Mouse (Mus musculus) CD8-positive naive resting alpha-beta T cell, adult 2 months (primary cell): ENCODE results near the gene Arsg.
A peak's percentile ranks its signal among the peaks of the same experiment; 100 is the strongest.
"Not testable (repeated sequence)": the region's sequence is repeated elsewhere in the genome, so short reads cannot be mapped to it uniquely, and the experiment has no call there.

Experiments used
- DNase-seq, 2 experiments: peaks; one replicate each; pipeline ENCODE4 v3.0.0; 2022; ENCODE audit warnings: low read depth in 2 of 2, low spot score in 2 of 2

Arsg gene

DNA sequence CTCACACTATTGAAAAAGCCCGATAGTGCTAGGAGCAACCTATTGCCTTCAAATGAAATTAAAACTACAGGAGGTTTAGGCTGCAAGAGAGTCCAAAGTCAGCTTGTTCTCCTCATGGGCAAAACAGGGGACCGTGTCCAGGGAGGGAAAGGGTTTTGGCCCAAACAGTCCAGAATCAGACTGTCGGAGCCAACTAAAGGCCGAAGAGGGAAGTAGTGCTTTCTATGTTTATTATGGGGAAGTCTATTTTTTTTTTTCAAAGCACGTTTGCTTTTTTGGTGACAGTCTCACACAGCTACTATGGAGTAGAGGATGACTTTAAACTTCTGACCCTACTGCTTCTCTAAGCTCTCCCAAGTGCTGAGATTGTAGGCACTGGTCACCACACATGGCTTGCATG is 5.0 kb upstream of the Arsg start:
- DNase-seq = no peak

DNA sequence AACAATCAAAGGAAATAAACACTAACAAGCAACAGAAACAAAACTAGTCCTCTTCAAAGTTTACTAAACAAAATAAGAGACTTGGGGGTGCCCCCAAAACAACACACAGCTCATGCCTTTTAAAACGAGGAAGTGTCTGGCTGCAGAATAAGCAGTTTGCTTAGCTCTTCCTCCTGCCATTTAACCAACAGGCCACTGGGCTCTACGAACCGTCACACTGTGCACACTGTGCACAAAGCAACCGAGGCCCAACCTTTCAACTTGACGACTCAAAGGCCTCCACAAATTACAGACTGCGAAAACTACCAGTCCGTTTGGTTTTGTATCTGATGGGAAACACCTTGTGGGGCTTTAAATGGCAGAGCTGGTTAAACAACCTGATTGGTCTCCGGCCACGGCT is 3.0 kb upstream of the Arsg start:
- no peak for DNase-seq

DNA sequence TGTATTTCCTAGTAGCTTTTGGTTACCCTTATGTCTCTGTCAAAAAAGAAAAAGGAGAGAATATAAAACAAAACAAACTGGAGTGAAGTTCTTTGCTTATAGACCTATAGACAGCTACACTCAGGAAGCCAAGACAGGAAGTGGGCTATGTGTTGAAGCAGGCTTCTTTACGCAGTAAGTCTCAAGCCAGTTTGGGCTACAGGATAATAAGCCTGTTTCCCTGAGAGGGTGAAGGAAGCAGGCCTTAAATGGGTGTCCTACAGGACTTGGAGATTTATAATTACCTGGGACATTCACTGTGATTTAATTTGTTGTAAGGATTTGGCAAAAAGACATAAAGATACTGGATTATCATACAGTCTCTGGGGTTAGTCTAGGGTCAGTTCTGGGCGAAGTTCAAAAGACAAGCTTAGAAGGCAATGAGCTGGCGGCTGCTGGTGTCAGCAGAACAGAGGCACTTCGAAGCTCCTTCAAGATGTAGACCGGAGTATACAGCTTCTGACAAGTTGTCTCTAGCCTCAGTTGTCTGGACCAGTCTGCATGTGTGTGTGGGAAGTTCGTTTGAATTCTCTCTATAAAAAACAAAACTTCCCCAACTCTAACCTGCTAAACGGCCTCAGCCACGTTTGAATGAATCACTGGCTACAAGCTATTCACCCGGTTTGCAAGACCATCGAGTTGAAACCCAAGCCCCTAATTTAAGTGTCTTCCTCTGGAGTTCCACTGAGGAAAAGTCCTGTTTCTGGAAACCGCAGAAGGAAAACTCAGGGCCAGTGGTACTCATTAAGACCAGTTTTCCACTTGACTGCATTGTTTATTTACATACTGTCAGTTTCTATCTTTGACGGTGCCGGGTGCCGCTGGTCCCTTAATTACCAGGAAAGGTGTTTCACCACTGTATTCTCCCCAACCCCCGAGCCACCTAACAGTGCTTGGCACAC is 2.0 kb upstream of the Arsg start:
- peak in 1 of 2 experiments; percentile 38 for DNase-seq

- peak; percentile 30 to 36 for DNase-seq
These were observed 943 bp upstream of the Arsg start for GRCm38 (mm10) chr11:109472171-109472691.

GRCm38 (mm10) chr11:109472821-109473170 is 378 bp upstream of the Arsg start:
- no peak for DNase-seq

DNA sequence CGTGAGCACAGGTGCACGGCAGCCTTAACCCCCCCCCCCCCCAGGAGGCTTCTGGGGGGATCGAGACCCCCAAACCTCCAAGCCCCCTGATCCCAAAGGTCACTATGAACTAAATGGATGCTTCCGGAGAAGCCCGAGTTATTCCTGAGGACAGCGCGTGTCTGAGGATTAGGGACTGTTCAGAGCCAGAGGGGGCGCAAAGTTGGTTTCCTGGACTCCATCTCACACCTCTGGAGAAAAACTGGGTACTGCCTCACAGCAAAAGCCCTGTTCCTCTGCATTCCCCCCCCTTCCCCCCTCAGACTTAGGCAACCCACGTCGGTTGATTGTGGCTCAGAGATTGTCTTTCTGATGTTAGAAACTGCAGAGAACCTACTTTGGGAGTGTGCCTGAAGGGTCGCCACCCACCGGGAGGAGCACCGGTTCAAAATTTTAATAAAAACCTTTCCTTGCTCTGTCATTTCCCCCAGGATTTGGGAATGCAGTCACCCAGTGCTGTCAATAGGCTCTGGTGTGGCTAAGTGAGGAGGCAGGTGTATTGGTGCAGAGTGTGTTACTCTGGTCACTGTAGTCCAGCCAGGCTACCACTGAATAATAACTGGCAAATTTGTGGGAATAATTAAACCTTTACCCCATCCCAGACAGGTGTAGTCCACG is 1.0 kb downstream of the Arsg start:
- DNase-seq = no peak

GRCm38 (mm10) chr11:109474836-109475235 is 1.7 kb downstream of the Arsg start:
- no peak for DNase-seq

- DNase-seq = no peak
These were observed 2.5 kb downstream of the Arsg start for GRCm38 (mm10) chr11:109475717-109476116.

DNA sequence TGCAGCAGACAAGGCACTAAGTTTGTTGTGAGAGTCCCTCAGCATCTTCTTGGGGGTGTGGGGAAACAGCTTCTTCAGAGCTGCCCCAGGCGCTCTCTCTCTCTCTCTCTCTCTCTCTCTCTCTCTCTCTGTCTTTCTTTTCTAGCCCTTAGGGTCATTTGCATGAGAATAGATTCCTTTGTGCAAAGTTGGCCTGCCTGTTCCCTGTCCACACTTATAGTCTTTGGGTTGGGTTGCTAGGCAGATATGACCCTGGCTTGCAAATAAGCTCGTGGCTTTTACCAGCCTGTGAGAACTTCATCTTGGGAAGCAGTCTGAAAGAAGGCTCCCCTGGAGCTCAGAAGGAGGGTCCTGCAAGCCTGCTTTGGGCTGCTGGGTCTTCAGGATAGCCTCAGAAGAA is 3.1 kb downstream of the Arsg start:
- no peak for DNase-seq

DNA sequence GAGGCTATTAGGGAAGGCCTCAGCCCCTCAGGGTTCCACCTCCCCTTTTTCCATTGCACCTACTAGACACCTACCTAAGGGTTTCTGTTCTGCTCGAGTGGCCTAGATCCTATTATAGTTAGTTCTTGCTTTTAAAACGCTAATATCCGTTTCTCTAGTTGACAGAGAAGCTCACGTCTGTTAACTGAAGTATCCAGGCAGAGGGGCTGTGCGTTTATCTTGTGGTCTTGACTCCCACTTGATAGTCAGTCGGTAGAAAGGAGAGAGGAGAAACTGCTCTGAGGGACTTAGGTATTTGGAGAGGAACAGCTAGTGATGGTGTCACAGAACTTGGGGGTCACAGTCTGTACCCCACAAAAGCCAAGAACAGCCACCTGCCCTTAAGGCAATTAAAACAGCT is 3.5 kb downstream of the Arsg start:
- DNase-seq = no peak

- DNase-seq = no peak
These were observed 4.6 kb downstream of the Arsg start for GRCm38 (mm10) chr11:109477606-109478380.

- DNase-seq = no peak
These were observed 6.6 kb downstream of the Arsg start for GRCm38 (mm10) chr11:109479575-109480285.

GRCm38 (mm10) chr11:109480440-109480839 is 7.3 kb downstream of the Arsg start:
- no peak for DNase-seq

DNA sequence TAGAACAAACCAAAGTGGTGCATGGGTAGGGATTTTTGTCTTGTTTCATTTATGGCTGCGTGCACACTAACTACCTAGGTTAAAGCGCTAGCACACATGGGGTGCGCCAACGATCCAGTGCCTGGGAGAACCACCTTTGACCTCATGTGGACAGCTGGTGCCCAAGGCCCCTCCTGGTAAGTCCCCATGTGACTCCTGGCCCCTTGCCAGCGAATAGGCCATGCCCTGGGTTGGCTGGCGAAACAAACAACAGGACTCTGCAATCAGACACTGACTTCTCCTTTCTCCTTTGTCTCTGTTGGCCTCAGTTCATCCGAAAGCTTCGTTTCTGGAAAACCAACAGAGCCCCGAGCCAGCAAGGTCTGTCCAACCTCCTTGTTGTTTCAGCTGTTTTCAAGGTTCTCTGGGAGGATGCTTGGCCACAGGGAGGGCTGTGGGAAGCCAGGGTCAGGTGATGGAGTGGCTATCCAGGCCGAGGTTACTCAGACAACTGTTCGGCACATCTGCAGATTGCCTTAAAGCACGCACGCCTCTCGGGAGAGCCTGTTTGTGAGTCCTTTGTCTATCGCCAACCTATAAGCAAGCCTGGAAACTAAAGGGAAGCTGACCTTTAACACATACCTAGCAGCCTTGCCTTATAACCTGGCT is 12.3 kb downstream of the Arsg start:
- DNase-seq = no peak

GRCm38 (mm10) chr11:109487111-109487510 is 13.9 kb downstream of the Arsg start:
- DNase-seq = no peak

DNA sequence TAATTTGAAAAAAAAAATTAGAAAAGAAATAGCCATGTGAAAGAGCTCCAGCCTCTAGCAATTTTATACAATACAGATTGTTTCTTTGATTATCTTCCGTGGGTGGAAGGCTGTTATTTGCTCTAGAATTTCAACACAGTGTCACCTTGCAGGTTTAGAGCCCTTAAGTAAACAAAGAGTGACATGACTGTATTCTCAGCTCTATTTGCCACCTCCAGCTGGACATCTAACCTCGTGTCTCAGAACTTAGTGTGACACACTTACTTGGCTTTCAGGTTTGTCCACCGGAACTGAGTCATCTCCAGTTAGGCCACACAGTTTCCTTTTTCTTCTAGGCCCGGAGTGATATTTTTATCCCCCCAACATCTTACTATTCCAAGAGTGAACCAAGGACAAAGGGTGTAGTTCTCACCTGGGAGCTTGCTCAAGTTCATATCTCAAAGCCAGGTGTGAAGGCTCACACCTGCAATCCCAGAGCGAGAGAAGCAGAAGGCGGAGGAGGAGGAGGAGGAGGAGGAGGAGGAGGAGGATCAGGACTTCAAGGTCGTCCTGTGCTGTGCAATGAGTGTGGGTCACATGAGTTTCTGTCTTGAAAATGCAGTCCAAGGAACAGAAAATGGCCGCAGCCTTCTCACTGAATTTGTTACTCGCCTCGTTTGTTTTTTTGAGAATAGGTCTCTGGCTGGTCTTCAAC is 15.0 kb downstream of the Arsg start:
- no peak for DNase-seq

DNA sequence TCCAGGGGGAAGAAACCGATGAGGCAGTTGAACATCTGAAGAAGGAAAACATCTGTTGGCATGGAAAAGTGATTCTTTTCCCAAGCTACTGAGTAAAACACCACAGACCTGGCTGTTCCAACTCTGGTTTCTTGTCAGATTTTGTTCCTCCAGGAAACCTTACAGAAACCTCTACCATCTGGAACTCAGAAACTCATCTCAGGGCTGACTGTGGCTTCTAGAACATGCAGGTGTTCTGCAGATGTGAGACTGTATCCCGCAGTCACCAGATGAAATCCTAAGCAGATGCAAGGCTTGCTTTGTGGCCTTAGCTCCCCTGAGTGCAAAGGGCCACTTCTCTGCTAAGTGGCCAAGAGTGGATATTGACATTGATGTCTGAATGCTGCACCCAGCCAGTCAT is 16.6 kb downstream of the Arsg start:
- no peak for DNase-seq

DNA sequence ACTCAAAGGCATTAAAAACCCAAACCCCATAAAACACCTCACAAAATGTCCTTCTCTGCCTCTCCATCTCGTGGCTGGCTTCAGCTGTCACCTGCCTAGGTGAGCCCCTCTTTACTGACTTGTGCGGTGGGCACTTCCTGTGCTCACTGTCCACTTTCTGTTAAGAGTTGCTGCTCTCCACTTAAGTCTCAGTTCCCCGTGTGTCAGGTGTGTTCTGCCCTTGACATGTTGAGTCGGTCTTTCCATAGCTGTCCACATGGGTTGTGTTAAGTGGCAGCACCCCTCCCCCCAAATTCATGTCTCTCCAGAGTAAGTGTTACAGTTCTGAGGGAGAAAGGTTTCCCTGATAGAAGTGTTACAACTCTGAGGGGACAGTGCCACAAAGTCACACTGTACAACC is 18.7 kb downstream of the Arsg start:
- DNase-seq = no peak

DNA sequence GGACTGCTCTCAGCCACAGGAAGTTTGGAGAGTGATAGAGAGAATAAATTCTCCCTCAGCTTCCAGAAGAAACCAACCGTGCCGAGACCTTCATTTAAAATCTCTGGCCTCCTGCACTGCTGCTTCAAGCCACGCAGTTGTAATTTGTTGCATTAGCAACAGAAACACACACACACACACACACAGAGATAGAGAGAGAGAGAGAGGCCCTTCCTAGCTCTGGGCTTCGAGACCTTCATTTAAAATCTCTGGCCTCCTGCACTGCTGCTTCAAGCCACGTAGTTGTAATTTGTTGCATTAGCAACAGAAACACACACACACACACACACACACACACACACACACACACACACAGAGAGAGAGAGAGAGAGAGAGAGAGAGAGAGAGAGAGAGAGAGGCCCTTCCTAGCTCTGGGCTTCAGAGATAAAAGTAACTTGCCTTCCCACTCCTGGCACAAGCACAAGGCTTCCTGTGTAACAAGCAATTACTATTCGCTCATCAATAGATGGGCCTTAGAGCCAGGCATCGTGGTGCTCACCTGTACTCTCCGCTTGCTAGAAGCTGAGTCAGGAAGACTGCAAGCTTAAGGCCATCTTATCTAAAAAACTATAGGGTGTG is 19.8 kb downstream of the Arsg start:
- not testable (repeated sequence) for DNase-seq
